Mouse (Mus musculus) cortical plate, adult 2 months (tissue): ENCODE measurements at regions not wholly inside any gene's neighbourhood (a gene's known extent, or its start where the extent isn't known, plus 50 kb on each side); places are given as distances from the start of the nearest gene placed in this dataset.
"Not testable (repeated sequence)": the region's sequence is repeated elsewhere in the genome, so short reads cannot be mapped to it uniquely, and the experiment has no call there.

ENCODE experiments used
- H3K27ac ChIP-seq: fragments of 200-500 bp; 2 replicates; pipeline ENCODE4 v1.5.1; 2012; ENCODE audit warnings: low read length, control low read depth, inconsistent platforms; ENCODE audit not compliant: insufficient read depth
- H3K4me1 ChIP-seq: fragments of 200-500 bp; 2 replicates; pipeline ENCODE4 v1.6.1; 2011; ENCODE audit warnings: low read length; ENCODE audit not compliant: control insufficient read depth, insufficient read depth
- H3K4me3 ChIP-seq: fragments of 200-500 bp; 2 replicates; pipeline ENCODE4 v1.5.1; 2011; ENCODE audit warnings: mild to moderate bottlenecking, low read length, control low read depth; ENCODE audit not compliant: insufficient read depth
- CTCF ChIP-seq: fragments of 200-500 bp; IDR thresholded peaks from 2 replicates; pipeline ENCODE4 v1.5.1; 2011; ENCODE audit warnings: mild to moderate bottlenecking, control low read depth, low read length; ENCODE audit not compliant: insufficient read depth; ENCODE audit errors: extremely low read depth
- POLR2A ChIP-seq: fragments of 200-500 bp; IDR thresholded peaks from 2 replicates; pipeline ENCODE4 v1.6.1; 2011; ENCODE audit warnings: mild to moderate bottlenecking, low read length, control low read depth; ENCODE audit not compliant: insufficient read depth; ENCODE audit errors: extremely low read depth

- Histone ChIP-seq H3K4me1 (peaks cover 5% of the 10 kb centered on the region; the same call in 1 of the 2 replicates), H3K27ac (no peak overlapping the region), H3K4me3 (no peak overlapping the region)
- TF ChIP-seq CTCF: no peak
Measured at GRCm38 (mm10) chr14:74250021-74250420, 390.6 kb upstream of the Htr2a start.

- Histone ChIP-seq H3K4me1 (peaks cover 5% of the 10 kb centered on the region; the same call in 1 of the 2 replicates), H3K4me3 (no peak overlapping the region), H3K27ac (no peak overlapping the region; the same call in 1 of the 2 replicates)
- TF ChIP-seq CTCF (no peak), POLR2A (no peak)
Measured at GRCm38 (mm10) chr14:74252189-74253145, 388.2 kb upstream of the Htr2a start.

DNA sequence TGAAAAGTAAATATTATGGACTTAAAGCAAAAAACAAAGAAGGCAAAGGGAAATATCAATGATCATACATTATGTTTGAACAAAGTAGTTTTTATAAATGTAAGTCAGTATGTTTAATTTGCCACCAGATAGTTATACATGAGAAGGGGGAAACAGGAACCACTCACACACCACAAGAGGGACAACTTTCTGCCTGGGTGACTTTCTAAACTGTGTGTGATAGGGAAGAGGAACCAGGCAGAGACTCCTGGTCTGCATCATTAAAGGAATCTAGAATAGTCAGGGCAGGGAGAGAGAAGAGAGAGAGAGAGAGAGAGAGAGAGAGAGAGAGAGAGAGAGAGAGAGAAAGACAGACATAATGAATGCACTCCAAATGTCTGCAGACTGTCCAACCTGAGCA lies 385.6 kb upstream of the Htr2a start:
- TF ChIP-seq CTCF (no peak), POLR2A (no peak)
- H3K27ac ChIP-seq: no peak overlapping the region
- peaks cover 5% of the 10 kb centered on the region; the same call in 1 of the 2 replicates for H3K4me1 ChIP-seq
- H3K4me3 ChIP-seq: no peak overlapping the region

- Histone ChIP-seq H3K27ac (no peak overlapping the region), H3K4me3 (no peak overlapping the region), H3K4me1 (no peaks in the 10 kb centered on the region)
- TF ChIP-seq POLR2A: no peak
- no peak for TF ChIP-seq CTCF
Measured at GRCm38 (mm10) chr14:74259437-74259836, 381.2 kb upstream of the Htr2a start.

DNA sequence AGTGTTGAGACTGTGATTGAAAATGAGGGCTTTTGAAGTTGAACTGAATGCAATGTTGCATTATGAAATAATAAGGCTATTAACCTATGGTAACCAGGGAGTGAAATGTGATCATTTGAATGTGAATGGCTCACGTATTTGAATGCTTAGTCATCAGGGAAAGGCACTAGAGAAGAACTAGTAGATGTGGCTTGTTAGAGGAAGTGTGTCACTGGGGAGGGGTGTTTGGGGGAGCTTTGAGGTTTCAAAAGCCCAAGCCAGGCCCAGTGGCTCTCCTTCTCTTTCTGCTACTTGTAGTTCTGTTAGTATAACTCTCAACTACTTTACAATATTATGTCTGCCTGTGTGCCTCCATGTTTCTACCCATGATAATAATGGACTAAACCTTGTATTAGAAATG lies 373.6 kb upstream of the Htr2a start:
- Histone ChIP-seq H3K27ac (no peak overlapping the region), H3K4me3 (no peak overlapping the region), H3K4me1 (no peaks in the 10 kb centered on the region)
- no peak for TF ChIP-seq POLR2A
- TF ChIP-seq CTCF: no peak

DNA sequence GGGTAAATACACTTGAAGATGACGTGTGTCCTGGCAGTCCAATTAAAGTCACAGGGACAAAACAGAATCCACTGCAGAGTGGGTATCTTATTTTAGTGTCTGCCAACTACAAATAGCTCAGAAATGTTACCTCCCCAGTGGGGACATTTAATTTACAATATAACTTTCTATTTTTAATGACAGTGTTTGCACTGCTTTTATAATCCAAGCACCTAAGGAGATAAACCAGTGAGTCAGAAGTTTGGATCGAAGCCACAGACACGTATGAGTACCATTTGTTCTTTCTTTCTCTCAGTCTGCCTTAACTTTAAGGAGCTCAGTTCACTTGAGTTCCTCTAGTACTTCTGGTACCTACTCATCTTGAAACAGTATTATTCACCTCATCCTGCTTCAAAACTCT lies 346.1 kb upstream of the Htr2a start:
- Histone ChIP-seq H3K4me1 (no peaks in the 10 kb centered on the region; the same call in 1 of the 2 replicates), H3K27ac (no peak overlapping the region), H3K4me3 (no peak overlapping the region)
- TF ChIP-seq CTCF (no peak), POLR2A (no peak)

DNA sequence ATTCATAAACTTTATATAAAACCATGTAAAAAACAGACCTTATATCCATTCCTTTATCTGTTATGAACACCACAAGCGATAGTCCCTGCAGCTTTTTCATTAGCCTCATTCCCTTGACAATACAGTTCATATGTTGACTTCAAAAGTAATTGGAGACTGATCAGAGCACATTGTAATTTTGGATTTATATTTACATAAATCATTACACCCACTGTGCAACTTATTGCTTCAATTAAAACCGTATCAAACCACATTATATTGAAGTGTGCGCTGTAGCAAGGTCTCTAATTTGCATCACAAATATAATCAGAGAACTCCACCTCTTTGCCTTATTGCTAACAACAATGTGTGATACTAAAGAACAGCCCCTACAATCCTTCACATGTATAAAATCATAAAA lies 336.2 kb upstream of the Htr2a start:
- H3K27ac ChIP-seq: no peak overlapping the region
- TF ChIP-seq POLR2A (no peak), CTCF (no peak)
- no peak overlapping the region for H3K4me3 ChIP-seq
- no peaks in the 10 kb centered on the region for H3K4me1 ChIP-seq

DNA sequence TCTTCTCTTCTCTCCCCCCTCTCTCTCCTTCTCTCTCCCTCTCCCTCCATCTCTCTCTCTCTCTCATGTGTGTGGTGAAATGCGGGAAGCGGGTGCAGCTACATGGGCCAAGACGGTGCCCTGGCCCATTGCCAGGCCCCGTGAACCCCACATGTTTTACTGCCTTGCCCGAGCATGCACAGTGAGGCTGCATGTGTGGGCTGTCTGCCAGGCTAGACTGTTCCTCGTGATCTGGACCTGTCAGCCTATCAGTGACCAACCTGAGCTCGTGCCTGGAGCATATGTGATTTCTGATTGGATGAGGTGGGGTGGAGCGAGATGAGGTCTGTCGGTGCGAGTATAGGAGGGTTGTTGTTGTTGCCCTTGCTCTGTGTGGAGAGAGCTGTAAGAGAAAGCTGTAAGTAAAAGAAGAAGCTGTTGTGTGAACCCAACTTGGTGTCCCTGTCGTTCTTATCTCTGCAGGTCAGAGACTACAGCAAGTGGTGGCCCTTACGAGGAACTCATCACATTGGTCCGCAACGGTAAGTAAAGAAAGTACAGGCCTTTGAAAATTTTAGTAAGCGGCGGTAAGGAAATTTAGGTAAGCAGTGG lies 333.8 kb upstream of the Htr2a start:
- Histone ChIP-seq H3K4me3 (no peak overlapping the region), H3K27ac (no peak overlapping the region), H3K4me1 (no peaks in the 10 kb centered on the region)
- no peak for TF ChIP-seq CTCF
- no peak for TF ChIP-seq POLR2A

GRCm38 (mm10) chr14:74309451-74309850 lies 331.2 kb upstream of the Htr2a start:
- H3K4me3 ChIP-seq: not testable (repeated sequence)

GRCm38 (mm10) chr14:74327291-74327690 lies 313.3 kb upstream of the Htr2a start:
- Histone ChIP-seq H3K4me3 (no peak overlapping the region), H3K27ac (no peak overlapping the region), H3K4me1 (no peaks in the 10 kb centered on the region; the same call in 1 of the 2 replicates)
- TF ChIP-seq POLR2A: no peak
- no peak for TF ChIP-seq CTCF

More at GRCm38 (mm10) chr14:74309451-74309850, 331.2 kb upstream of the Htr2a start:
- H3K27ac ChIP-seq, H3K4me1 ChIP-seq: not testable (repeated sequence)
